Mouse (Mus musculus): ENCODE data around the gene Arhgap40. TPM values are rescaled to one million over a fixed set of nuclear protein-coding genes. Genes with fewer than 3 reads are reported as not detected.

Arhgap40 gene
- polyA plus RNA-seq, 1 experiment from 2014 or later = not detected

Other genes with a start within 250 kb of the Arhgap40 start
- 3.2 and 4.9 TPM in 2 replicates for gene Lbp, start 206.3 kb upstream of the Arhgap40 start, polyA plus RNA-seq (2015; fragmentation: Nextera tagmentation; extraction: Ambion mirVana)
- gene Snhg11, start 137.2 kb upstream of the Arhgap40 start, polyA plus RNA-seq (2015; fragmentation: Nextera tagmentation; extraction: Ambion mirVana) = 4.1 and 6.4 TPM in 2 replicates
- gene Ralgapb, start 102.9 kb upstream of the Arhgap40 start, polyA plus RNA-seq (2015; fragmentation: Nextera tagmentation; extraction: Ambion mirVana) = 15.4 and 18.5 TPM in 2 replicates
- 0.22 and 1.2 TPM in 2 replicates for gene Adig, start 10.2 kb upstream of the Arhgap40 start, polyA plus RNA-seq (2015; fragmentation: Nextera tagmentation; extraction: Ambion mirVana)
- gene Slc32a1, start 98.0 kb downstream of the Arhgap40 start, polyA plus RNA-seq (2015; fragmentation: Nextera tagmentation; extraction: Ambion mirVana) = not detected in 2 replicates
- 16.1 and 18.4 TPM in 2 replicates for gene Actr5, start 112.1 kb downstream of the Arhgap40 start, polyA plus RNA-seq (2015; fragmentation: Nextera tagmentation; extraction: Ambion mirVana)
- gene Ppp1r16b, start 152.6 kb downstream of the Arhgap40 start, polyA plus RNA-seq (2015; fragmentation: Nextera tagmentation; extraction: Ambion mirVana) = 45.4 and 58.3 TPM in 2 replicates